Mouse (Mus musculus) frontal cortex, postnatal 10 days (tissue): Measurements from ENCODE around the gene Suz12.
"Not testable (repeated sequence)": the region's sequence is repeated elsewhere in the genome, so short reads cannot be mapped to it uniquely, and the experiment has no call there.

ENCODE experiments used
- DNase-seq, 2 experiments: peaks; one replicate each; pipeline ENCODE4 v3.0.0; 2022; ENCODE audit warnings: low spot score in 2 of 2, mixed read lengths in 1 of 2

Suz12 gene

DNA sequence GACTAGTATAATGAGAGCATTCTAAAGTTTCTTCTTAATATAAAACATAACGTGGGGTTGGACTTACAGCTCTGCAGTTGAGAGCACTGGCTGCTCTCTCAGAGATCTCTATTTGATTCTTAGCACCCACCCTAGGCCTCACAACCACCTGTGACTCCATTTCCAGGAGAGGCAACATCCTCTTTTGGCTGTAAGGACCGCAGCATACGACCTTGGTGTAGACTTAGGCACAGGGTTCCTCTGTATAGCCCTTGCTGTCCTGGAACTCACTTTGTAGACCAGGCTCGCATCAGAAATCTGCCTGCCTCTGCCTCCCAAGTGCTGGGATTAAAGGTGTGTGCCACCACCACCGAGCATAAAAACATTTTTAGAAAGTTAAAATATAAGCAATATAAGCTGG is 1.3 kb upstream of the Suz12 start:
- DNase-seq: no peak

GRCm38 (mm10) chr11:79992035-79992591 is 793 bp upstream of the Suz12 start:
- DNase-seq: no peak

DNA sequence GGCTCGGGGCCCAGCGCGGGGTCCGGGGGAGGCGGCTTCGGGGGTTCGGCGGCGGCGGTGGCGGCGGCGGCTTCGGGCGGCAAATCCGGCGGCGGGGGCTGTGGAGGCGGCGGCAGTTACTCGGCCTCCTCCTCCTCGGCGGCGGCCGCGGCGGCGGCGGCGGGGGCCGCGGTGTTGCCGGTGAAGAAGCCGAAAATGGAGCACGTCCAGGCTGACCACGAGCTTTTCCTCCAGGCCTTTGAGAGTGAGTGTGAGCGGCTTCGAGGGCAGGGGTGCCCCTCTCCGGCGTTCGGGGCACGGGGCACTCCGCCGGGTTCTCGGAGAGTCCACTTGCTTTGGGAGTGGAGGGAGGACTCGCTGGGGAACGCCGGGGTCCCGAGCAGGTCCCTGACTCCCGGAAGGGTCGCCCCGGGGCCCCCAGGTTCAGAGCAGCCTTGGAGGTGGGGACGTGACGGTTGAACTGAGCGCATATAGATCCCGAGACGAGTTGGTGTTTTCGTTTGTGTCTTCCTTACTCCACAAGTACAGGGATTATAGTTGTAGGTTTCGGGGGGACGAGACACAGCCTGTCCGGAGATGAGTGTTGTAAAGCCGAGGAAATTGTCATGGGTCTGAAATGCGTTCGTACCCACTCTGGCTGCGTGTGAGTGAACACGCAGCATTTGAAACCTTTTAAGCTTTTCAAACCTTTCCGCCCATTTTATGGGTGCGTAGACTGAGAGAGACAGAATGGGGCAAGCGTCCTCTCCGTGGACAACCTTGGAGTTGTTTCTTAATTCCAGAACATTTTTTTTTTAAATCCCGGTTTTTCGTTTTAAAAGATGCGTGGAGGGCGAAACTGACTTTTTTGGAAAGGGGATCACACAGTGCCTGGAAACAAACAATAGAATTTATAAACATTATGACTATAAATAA is 707 bp downstream of the Suz12 start:
- DNase-seq: no peak

- no peak for DNase-seq
These were observed 1.5 kb downstream of the Suz12 start for GRCm38 (mm10) chr11:79994271-79994988.

GRCm38 (mm10) chr11:80016533-80016932 is 23.6 kb downstream of the Suz12 start:
- not testable (repeated sequence) for DNase-seq

- DNase-seq: no peak
These were observed 26.9 kb downstream of the Suz12 start for GRCm38 (mm10) chr11:80019792-80020191.

- no peak for DNase-seq
These were observed 28.4 kb downstream of the Suz12 start for GRCm38 (mm10) chr11:80021306-80021705.

GRCm38 (mm10) chr11:80037495-80037894 is 44.6 kb downstream of the Suz12 start:
- no peak for DNase-seq

- peak in 1 of 2 experiments; percentile 25 for DNase-seq
These were observed 49.9 kb downstream of the Suz12 start for GRCm38 (mm10) chr11:80042615-80043418.

GRCm38 (mm10) chr11:80043419-80043817 is 50.5 kb downstream of the Suz12 start:
- no peak for DNase-seq

GRCm38 (mm10) chr11:80046856-80047255 is 54.0 kb downstream of the Suz12 start:
- DNase-seq: no peak

- no peak for DNase-seq
These were observed 57.2 kb downstream of the Suz12 start for GRCm38 (mm10) chr11:80050088-80050487.

DNA sequence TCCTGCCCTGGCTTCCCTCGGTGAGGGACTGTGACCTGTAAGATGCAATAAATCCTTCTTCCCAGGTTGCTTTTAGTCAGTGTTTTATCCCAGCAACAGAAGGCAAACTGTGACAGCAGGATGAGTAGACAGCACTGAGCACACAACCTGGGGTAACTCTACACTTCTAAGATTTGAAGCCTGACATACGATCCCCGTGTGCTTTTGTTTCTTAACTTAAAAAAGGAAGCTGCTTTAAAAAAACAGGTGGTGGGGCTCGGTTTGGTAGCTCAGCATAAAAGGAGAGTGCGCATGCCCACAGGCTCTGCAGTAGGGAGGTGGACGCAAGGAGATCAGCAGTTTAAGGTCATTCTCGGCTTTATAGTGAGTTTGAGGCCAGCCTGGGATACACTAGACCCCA is 59.5 kb downstream of the Suz12 start:
- no peak for DNase-seq

DNA sequence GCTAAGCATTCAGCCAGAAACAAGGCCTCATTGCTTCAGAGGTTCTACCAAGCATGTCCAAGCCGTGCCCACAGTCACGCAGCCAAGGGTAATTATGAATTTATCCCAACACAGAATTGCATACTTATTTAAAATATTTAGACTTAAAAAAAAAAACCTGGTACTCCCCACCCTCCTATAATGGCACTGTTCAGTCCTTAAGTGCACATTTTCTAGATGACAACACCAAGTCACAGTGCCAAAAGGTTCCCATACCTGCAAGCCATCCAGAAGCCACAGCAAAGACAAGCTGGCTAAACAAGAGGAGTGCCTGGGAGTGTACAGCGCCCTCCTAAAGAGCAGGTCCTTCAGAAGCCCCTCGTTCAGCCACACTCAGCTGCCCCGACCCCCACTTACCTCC is 60.3 kb downstream of the Suz12 start:
- no peak for DNase-seq

DNA sequence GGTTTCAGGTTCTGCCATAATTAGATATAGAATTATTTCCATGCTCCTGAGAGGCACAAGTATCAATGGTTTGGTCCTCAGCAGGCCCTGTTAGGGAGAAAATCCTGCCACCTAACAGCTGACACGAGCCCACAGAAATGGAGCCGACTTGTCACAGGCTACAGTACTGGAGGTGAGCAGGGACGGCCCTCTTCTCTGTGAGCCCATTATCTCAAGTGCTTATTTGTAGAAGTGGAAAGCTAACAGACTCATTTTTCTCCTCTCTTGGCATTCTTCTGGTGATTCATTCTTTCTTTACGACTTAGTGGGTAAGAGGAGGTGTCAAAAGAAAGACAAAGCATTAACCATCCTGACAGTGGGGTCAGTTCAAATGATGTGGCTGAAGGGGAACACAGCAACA is 61.8 kb downstream of the Suz12 start:
- no peak for DNase-seq

DNA sequence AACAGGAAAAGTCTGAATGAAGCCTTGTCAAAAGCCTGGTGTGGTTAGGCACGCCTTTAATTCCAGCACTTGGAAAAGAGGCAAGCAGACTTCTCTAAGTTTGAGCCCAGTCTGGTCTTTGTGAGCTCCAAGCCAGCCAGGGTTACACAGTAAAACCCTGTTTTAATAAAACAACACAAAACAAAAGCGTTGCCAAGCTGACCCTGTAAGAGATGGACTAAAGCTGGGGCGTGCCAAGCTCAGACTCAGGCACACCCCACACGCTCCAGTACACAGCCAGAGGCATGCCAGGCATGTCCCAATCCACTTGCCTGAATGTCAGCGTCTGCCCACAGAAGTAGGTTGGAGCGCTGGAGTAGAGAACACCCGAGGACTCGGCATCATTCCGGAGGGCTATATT is 63.2 kb downstream of the Suz12 start:
- no peak for DNase-seq

DNA sequence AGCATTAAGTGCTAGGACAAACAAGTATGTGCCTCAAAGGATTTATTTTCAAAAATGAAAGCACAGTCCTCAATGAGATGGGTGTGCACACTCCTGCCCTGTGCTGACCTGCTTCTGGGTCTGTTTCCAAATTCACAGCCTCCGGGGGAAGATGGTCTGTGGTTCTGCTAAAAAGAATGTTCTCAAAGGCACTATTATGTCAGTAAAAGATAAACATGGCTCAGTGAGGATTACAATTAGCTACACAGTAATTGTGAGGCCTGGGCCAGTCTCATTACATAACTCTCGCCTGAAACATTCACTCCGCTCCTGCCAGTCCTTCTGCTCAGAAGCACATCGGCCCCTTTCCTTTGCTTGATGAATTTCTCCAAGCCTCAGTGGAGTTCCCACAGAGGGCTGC is 69.3 kb downstream of the Suz12 start:
- DNase-seq: peak; percentile 15 to 25

DNA sequence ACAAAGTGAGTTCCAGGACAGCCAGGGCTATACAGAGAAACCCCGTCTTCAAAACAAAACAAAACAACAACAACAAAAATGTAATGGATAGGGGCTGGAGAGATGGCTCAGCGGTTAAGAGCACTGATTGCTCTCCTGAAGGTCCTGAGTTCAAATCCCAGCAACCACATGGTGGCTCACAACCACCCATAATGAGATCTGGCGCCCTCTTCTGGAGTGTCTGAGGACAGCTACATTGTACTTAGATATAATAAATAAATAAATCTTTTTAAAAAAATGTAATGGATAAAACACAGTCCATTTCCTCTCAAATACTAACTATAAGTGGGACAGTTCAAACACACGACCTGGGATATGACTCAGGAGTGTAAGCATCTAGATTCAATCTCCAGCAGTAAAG is 73.5 kb downstream of the Suz12 start:
- not testable (repeated sequence) for DNase-seq

- DNase-seq: no peak
These were observed 74.7 kb downstream of the Suz12 start for GRCm38 (mm10) chr11:80067558-80067957.

GRCm38 (mm10) chr11:80069815-80070214 is 76.9 kb downstream of the Suz12 start:
- no peak for DNase-seq

DNA sequence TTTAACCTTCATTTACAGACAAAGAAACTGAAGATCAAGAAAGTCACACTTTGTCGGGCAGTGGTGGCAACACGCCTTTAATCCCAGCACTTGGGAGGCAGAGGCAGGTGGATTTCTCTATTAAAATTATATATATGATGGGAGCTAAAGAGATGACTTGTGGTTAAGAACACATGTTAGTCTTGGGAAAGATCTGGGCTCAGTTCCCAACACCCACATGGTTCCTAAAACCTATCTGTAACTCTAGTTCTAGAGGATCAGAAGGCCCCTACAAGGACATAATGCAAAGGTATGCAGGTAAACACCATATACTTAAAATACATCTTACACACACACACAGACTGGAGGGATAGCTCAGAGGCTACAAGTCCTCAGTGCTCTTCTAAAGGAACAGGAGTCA is 78.1 kb downstream of the Suz12 start:
- no peak for DNase-seq

DNA sequence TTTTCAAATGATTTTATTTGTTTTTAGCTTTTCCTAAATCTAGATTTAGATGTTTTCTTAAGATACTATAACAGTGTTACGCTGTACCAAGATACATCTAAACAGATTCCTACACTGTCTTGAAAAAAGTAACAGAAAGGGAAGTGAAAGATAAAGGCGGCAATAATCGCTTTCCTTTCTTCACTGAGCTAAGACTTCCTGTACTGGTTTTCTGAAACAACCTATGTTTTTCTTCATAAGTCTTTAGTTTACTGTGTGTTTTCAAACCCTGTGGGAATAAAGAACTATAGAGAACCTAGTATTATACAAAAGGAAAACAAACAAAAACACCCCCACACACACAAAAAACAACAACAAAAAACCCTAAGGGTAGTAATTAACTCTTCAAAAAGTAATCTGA is 79.5 kb downstream of the Suz12 start:
- no peak for DNase-seq
